Mouse (Mus musculus): ENCODE measurements at regions not wholly inside any gene's neighbourhood (a gene's known extent, or its start where the extent isn't known, plus 50 kb on each side); places are given as distances from the start of the nearest gene placed in this dataset.

DNA sequence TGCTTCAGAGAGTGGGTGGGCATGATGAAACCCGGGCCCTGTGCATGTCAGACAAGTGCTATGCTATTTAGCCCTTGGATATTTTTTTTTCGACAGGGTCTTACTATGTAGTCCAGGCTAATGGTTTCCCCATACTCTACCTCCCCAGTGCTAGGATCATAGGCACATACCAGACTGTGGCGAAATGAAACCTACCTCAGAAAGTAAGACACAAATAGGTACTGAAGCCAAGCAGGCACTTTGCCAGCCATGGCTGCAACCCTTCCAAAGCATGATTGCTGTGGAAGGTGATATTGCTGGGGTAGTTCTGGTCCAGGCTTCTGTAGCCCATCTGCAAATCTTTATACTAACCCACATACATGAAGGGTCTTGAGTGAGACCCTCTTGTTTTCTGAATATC is 259.1 kb upstream of the Zmiz1 start:
- H3K4me1 ChIP-seq (ENCODE audit: control insufficient read depth, insufficient read depth, low read length), result no peaks in the 10 kb centered on the region
- no peak overlapping the region for H3K9ac ChIP-seq (ENCODE audit: low read depth, poor library complexity, severe bottlenecking)
- H3K4me3 ChIP-seq (ENCODE audit: low read depth, low read length), result no peak overlapping the region
- no peak overlapping the region for H3K27ac ChIP-seq (ENCODE audit: insufficient read depth, low read length)
- H3K27me3 ChIP-seq (ENCODE audit: control insufficient read depth, insufficient read depth, low read length, poor library complexity, severe bottlenecking), result no peaks in the 10 kb centered on the region
- no peaks in the 10 kb centered on the region for H3K36me3 ChIP-seq (ENCODE audit: control insufficient read depth, insufficient read depth, low read length, poor library complexity, severe bottlenecking)
- H3K9me3 ChIP-seq (replicated peaks; ENCODE audit: control insufficient read depth, insufficient read depth, low read length, poor library complexity, severe bottlenecking), result no peaks in the 10 kb centered on the region
- TF ChIP-seq POLR2A (IDR thresholded peaks at IDR 0.05; ENCODE audit: insufficient read depth, low read length) (no peak), CTCF (IDR thresholded peaks at IDR 0.05; ENCODE audit: low read depth, low read length) (no peak), EP300 (IDR thresholded peaks at IDR 0.05; ENCODE audit: insufficient read depth, low read depth, low read length) (no peak)

- TF ChIP-seq POLR2A (IDR thresholded peaks at IDR 0.05; ENCODE audit: insufficient read depth, low read length) (no peak), CTCF (IDR thresholded peaks at IDR 0.05; ENCODE audit: low read depth, low read length) (no peak), EP300 (IDR thresholded peaks at IDR 0.05; ENCODE audit: insufficient read depth, low read depth, low read length) (no peak)
- Histone ChIP-seq H3K4me1 (ENCODE audit: control insufficient read depth, insufficient read depth, low read length) (no peaks in the 10 kb centered on the region), H3K27me3 (ENCODE audit: control insufficient read depth, insufficient read depth, low read length, poor library complexity, severe bottlenecking) (no peaks in the 10 kb centered on the region), H3K9ac (ENCODE audit: low read depth, poor library complexity, severe bottlenecking) (no peak overlapping the region), H3K9me3 (replicated peaks; ENCODE audit: control insufficient read depth, insufficient read depth, low read length, poor library complexity, severe bottlenecking) (no peaks in the 10 kb centered on the region), H3K36me3 (ENCODE audit: control insufficient read depth, insufficient read depth, low read length, poor library complexity, severe bottlenecking) (no peaks in the 10 kb centered on the region), H3K4me3 (ENCODE audit: low read depth, low read length) (no peak overlapping the region), H3K27ac (ENCODE audit: insufficient read depth, low read length) (no peak overlapping the region)
Observed at GRCm38 (mm10) chr14:25200656-25201179, 258.3 kb upstream of the Zmiz1 start.

DNA sequence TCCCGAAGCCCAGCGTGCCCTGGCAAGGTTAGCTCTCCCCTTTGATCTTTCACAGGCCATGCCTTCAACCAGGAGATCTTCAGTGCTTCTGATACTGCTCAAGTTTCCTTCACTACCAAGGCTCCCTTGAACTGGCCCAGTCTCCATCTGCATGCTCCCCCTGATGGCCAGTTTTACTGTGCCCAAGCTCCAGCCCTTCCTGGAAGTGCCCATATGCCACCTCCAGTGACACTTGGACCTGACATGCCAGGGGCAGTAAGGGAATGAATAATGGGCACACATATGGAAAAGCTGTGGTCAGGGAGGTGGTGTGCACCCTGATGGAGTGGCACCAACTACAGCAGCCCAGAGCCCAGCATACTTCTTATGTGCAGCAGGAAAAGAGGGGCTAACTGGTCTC is 256.7 kb upstream of the Zmiz1 start:
- Histone ChIP-seq H3K9ac (ENCODE audit: low read depth, poor library complexity, severe bottlenecking) (no peak overlapping the region), H3K9me3 (replicated peaks; ENCODE audit: control insufficient read depth, insufficient read depth, low read length, poor library complexity, severe bottlenecking) (no peaks in the 10 kb centered on the region), H3K36me3 (ENCODE audit: control insufficient read depth, insufficient read depth, low read length, poor library complexity, severe bottlenecking) (no peaks in the 10 kb centered on the region), H3K4me1 (ENCODE audit: control insufficient read depth, insufficient read depth, low read length) (no peaks in the 10 kb centered on the region), H3K4me3 (ENCODE audit: low read depth, low read length) (no peak overlapping the region), H3K27ac (ENCODE audit: insufficient read depth, low read length) (no peak overlapping the region), H3K27me3 (ENCODE audit: control insufficient read depth, insufficient read depth, low read length, poor library complexity, severe bottlenecking) (no peaks in the 10 kb centered on the region)
- TF ChIP-seq POLR2A (IDR thresholded peaks at IDR 0.05; ENCODE audit: insufficient read depth, low read length), result no peak
- TF ChIP-seq CTCF (IDR thresholded peaks at IDR 0.05; ENCODE audit: low read depth, low read length), result no peak
- no peak for TF ChIP-seq EP300 (IDR thresholded peaks at IDR 0.05; ENCODE audit: insufficient read depth, low read depth, low read length)

DNA sequence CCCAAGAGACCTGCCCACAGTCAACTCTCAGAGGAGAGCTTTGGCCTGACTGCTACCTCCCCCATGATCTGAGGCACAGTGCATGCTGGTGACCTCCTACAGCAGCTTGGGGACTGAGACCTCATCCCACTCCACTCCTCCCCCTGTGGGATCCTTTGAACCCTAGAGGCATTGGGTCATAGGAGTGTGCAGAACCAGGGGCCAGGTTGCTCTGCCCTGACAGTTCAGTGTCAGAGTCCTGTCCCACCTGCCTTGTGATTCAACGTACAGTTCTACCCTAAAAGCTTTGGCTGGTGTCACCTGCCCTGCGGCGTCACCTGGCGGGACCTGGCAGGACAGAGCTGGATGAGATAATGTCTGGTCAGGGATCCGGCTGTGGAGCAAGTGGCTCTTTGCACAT is 254.9 kb upstream of the Zmiz1 start:
- H3K9me3 ChIP-seq (replicated peaks; ENCODE audit: control insufficient read depth, insufficient read depth, low read length, poor library complexity, severe bottlenecking), result no peaks in the 10 kb centered on the region
- no peaks in the 10 kb centered on the region for H3K27me3 ChIP-seq (ENCODE audit: control insufficient read depth, insufficient read depth, low read length, poor library complexity, severe bottlenecking)
- TF ChIP-seq CTCF (IDR thresholded peaks at IDR 0.05; ENCODE audit: low read depth, low read length) (no peak), POLR2A (IDR thresholded peaks at IDR 0.05; ENCODE audit: insufficient read depth, low read length) (no peak), EP300 (IDR thresholded peaks at IDR 0.05; ENCODE audit: insufficient read depth, low read depth, low read length) (no peak)
- H3K4me3 ChIP-seq (ENCODE audit: low read depth, low read length), result no peak overlapping the region
- H3K9ac ChIP-seq (ENCODE audit: low read depth, poor library complexity, severe bottlenecking), result no peak overlapping the region
- H3K27ac ChIP-seq (ENCODE audit: insufficient read depth, low read length), result no peak overlapping the region
- no peaks in the 10 kb centered on the region for H3K36me3 ChIP-seq (ENCODE audit: control insufficient read depth, insufficient read depth, low read length, poor library complexity, severe bottlenecking)
- H3K4me1 ChIP-seq (ENCODE audit: control insufficient read depth, insufficient read depth, low read length), result no peaks in the 10 kb centered on the region

GRCm38 (mm10) chr14:25206855-25207254 is 252.1 kb upstream of the Zmiz1 start:
- Histone ChIP-seq H3K27ac (ENCODE audit: insufficient read depth, low read length) (no peak overlapping the region), H3K4me3 (ENCODE audit: low read depth, low read length) (no peak overlapping the region)

GRCm38 (mm10) chr14:25207422-25207821 is 251.6 kb upstream of the Zmiz1 start:
- H3K9me3 ChIP-seq (replicated peaks; ENCODE audit: control insufficient read depth, insufficient read depth, low read length, poor library complexity, severe bottlenecking), result no peaks in the 10 kb centered on the region
- no peaks in the 10 kb centered on the region for H3K36me3 ChIP-seq (ENCODE audit: control insufficient read depth, insufficient read depth, low read length, poor library complexity, severe bottlenecking)
- H3K27ac ChIP-seq (ENCODE audit: insufficient read depth, low read length), result no peak overlapping the region
- TF ChIP-seq CTCF (IDR thresholded peaks at IDR 0.05; ENCODE audit: low read depth, low read length) (no peak), POLR2A (IDR thresholded peaks at IDR 0.05; ENCODE audit: insufficient read depth, low read length) (no peak), EP300 (IDR thresholded peaks at IDR 0.05; ENCODE audit: insufficient read depth, low read depth, low read length) (no peak)
- H3K4me3 ChIP-seq (ENCODE audit: low read depth, low read length), result no peak overlapping the region
- H3K9ac ChIP-seq (ENCODE audit: low read depth, poor library complexity, severe bottlenecking), result no peak overlapping the region
- no peaks in the 10 kb centered on the region for H3K27me3 ChIP-seq (ENCODE audit: control insufficient read depth, insufficient read depth, low read length, poor library complexity, severe bottlenecking)
- no peaks in the 10 kb centered on the region for H3K4me1 ChIP-seq (ENCODE audit: control insufficient read depth, insufficient read depth, low read length)

More at GRCm38 (mm10) chr14:25206855-25207254, 252.1 kb upstream of the Zmiz1 start:
- Histone ChIP-seq H3K27me3 (ENCODE audit: control insufficient read depth, insufficient read depth, low read length, poor library complexity, severe bottlenecking) (no peaks in the 10 kb centered on the region), H3K4me1 (ENCODE audit: control insufficient read depth, insufficient read depth, low read length) (no peaks in the 10 kb centered on the region), H3K9me3 (replicated peaks; ENCODE audit: control insufficient read depth, insufficient read depth, low read length, poor library complexity, severe bottlenecking) (no peaks in the 10 kb centered on the region), H3K36me3 (ENCODE audit: control insufficient read depth, insufficient read depth, low read length, poor library complexity, severe bottlenecking) (no peaks in the 10 kb centered on the region), H3K9ac (ENCODE audit: low read depth, poor library complexity, severe bottlenecking) (no peak overlapping the region)
- TF ChIP-seq POLR2A (IDR thresholded peaks at IDR 0.05; ENCODE audit: insufficient read depth, low read length), result no peak
- no peak for TF ChIP-seq CTCF (IDR thresholded peaks at IDR 0.05; ENCODE audit: low read depth, low read length)
- TF ChIP-seq EP300 (IDR thresholded peaks at IDR 0.05; ENCODE audit: insufficient read depth, low read depth, low read length), result no peak
